Mouse (Mus musculus) liver, embryonic 11.5 days (tissue): ENCODE results near the gene Wfdc15a. TPM values are rescaled to one million over a fixed set of nuclear protein-coding genes. Genes with fewer than 3 reads are reported as not detected.

Source experiments
- ATAC-seq: fragments of 200-750 bp; cut with Nextera tagmentation; replicated peaks from 2 replicates; pipeline ENCODE4 v1.8.0; 2017; ENCODE audit warnings: moderate number of reproducible peaks, mild to moderate bottlenecking, moderate TSS enrichment, moderate library complexity; ENCODE audit not compliant: low FRiP score
- DNase-seq: peaks from one replicate; pipeline ENCODE4 v3.0.0-alpha.2; 2017; ENCODE audit warnings: low spot score
- H3K27ac ChIP-seq: fragments of 300-500 bp; sonication (generic); 2 replicates; pipeline ENCODE4 v1.5.1; 2014; ENCODE audit warnings: mild to moderate bottlenecking, low read depth, low read length, control low read depth
- H3K27me3 ChIP-seq: fragments of 300-500 bp; sonication (generic); replicated peaks from 2 replicates; pipeline ENCODE4 v1.6.1; 2014; ENCODE audit warnings: low read length, mixed read lengths; ENCODE audit not compliant: control insufficient read depth, insufficient read depth
- H3K36me3 ChIP-seq: fragments of 300-500 bp; sonication (generic); 2 replicates; pipeline ENCODE4 v1.6.1; 2014; ENCODE audit warnings: mild to moderate bottlenecking, low read length, moderate library complexity, mixed read lengths; ENCODE audit not compliant: control insufficient read depth, insufficient read depth
- H3K4me1 ChIP-seq: fragments of 300-500 bp; sonication (generic); replicated peaks from 2 replicates; pipeline ENCODE4 v1.6.1; 2014; ENCODE audit warnings: low read length, mixed read lengths; ENCODE audit not compliant: control insufficient read depth, insufficient read depth
- H3K4me2 ChIP-seq: fragments of 300-500 bp; sonication (generic); 2 replicates; pipeline ENCODE4 v1.6.1; 2014; ENCODE audit warnings: mild to moderate bottlenecking, control low read depth, moderate library complexity
- H3K4me3 ChIP-seq: fragments of 300-500 bp; sonication (generic); 2 replicates; pipeline ENCODE4 v1.5.1; 2014; ENCODE audit warnings: low read depth, low read length, control low read depth
- H3K9ac ChIP-seq: fragments of 300-500 bp; sonication (generic); 2 replicates; pipeline ENCODE4 v1.6.1; 2014; ENCODE audit warnings: low read depth, low read length, control low read depth
- H3K9me3 ChIP-seq: fragments of 300-500 bp; sonication (generic); 2 replicates; pipeline ENCODE4 v1.6.1; 2016; ENCODE audit warnings: low read length, inconsistent platforms, mixed read lengths; ENCODE audit not compliant: control insufficient read depth
- WGBS: fragments of 180-500 bp; shearing (Covaris S2); extraction: QIAGEN DNeasy Blood & Tissue Kit; methylation state at CpG from one replicate; pipeline ENCODE4 v1.1.7; 2014; 5-methylcytosine and 5-hydroxymethylcytosine counted together
- polyA plus RNA-seq: library from polyadenylated mRNA; unstranded; fragments of >200 nt; fragmentation: Nextera tagmentation; extraction: Ambion mirVana; gene quantifications from 2 replicates; pipeline ENCODE4 v1.2.1, GENCODE M21; 2014

The Wfdc15a gene
- polyA plus RNA-seq, 1 experiment from 2014 or later: not detected

- Histone ChIP-seq H3K9ac (no peak within 1 kb of the TSS), H3K27me3 (peaks cover 67% of the 10 kb centered on the region), H3K4me1 (peaks cover 3% of the 10 kb centered on the region; the same call in 1 of the 2 replicates), H3K27ac (no peak within 1 kb of the TSS), H3K9me3 (no peaks in the 10 kb centered on the region), H3K36me3 (no peaks in the 10 kb centered on the region), H3K4me2 (peak within 1 kb of the TSS; percentile 55), H3K4me3 (peak within 1 kb of the TSS; percentile 14; the same call in 1 of the 2 replicates)
- ATAC-seq: no peak
- WGBS: 2% methylated on average over 26 of the region's 29 CpGs
- no peak for DNase-seq
These were observed 29.0 kb downstream of the Wfdc15a start, which contains the start of gene Kcns1 for GRCm38 (mm10) chr2:164170902-164171301. Kcns1 (minus strand) TSS chr2:164171113.

- ATAC-seq (no peak), DNase-seq (no peak)
- Histone ChIP-seq H3K36me3 (no peaks in the 10 kb centered on the region), H3K4me2 (no peak overlapping the region), H3K27me3 (peaks cover 71% of the 10 kb centered on the region), H3K4me1 (peaks cover 3% of the 10 kb centered on the region; the same call in 1 of the 2 replicates), H3K9ac (no peak overlapping the region), H3K9me3 (no peaks in the 10 kb centered on the region), H3K27ac (no peak overlapping the region), H3K4me3 (no peak overlapping the region)
- 11% methylated on average over 11 of the region's 11 CpGs for WGBS
These were observed 29.6 kb downstream of the Wfdc15a start for GRCm38 (mm10) chr2:164170326-164170725.

GRCm38 (mm10) chr2:164168571-164168946 is 31.4 kb downstream of the Wfdc15a start:
- H3K9me3 ChIP-seq: no peaks in the 10 kb centered on the region
- H3K4me3 ChIP-seq: peak overlapping the region; percentile 38
- H3K4me1 ChIP-seq: peaks cover 3% of the 10 kb centered on the region; the same call in 1 of the 2 replicates
- ATAC-seq: 0 out of 2 replicates have a peak, but pooled peaks have one; percentile 12
- H3K4me2 ChIP-seq: peak overlapping the region; percentile 58
- H3K9ac ChIP-seq: no peak overlapping the region
- no peak for DNase-seq
- H3K27me3 ChIP-seq: peaks cover 68% of the 10 kb centered on the region
- no peak overlapping the region for H3K27ac ChIP-seq
- WGBS: 9% methylated on average over 42 of the region's 42 CpGs
- no peaks in the 10 kb centered on the region for H3K36me3 ChIP-seq

GRCm38 (mm10) chr2:164167752-164168570 is 32.0 kb downstream of the Wfdc15a start:
- peak overlapping the region; percentile 38 for H3K4me3 ChIP-seq
- H3K27ac ChIP-seq: no peak overlapping the region
- no peaks in the 10 kb centered on the region for H3K36me3 ChIP-seq
- peaks cover 65% of the 10 kb centered on the region for H3K27me3 ChIP-seq
- DNase-seq (no peak), ATAC-seq (no peak; the same call in 1 of the 2 replicates)
- peak overlapping the region; percentile 58 for H3K4me2 ChIP-seq
- no peaks in the 10 kb centered on the region for H3K9me3 ChIP-seq
- 14% methylated on average over 90 of the region's 90 CpGs for WGBS
- H3K4me1 ChIP-seq: peaks cover 3% of the 10 kb centered on the region; the same call in 1 of the 2 replicates
- H3K9ac ChIP-seq: no peak overlapping the region

- H3K27me3 ChIP-seq: peaks cover 44% of the 10 kb centered on the region
- no peaks in the 10 kb centered on the region for H3K9me3 ChIP-seq
- H3K36me3 ChIP-seq: no peaks in the 10 kb centered on the region
- no peak overlapping the region for H3K4me2 ChIP-seq
- H3K4me1 ChIP-seq: peaks cover 3% of the 10 kb centered on the region; the same call in 1 of the 2 replicates
- WGBS: 89% methylated on average over 5 of the region's 5 CpGs
- H3K27ac ChIP-seq: no peak overlapping the region
- no peak overlapping the region for H3K9ac ChIP-seq
- no peak overlapping the region for H3K4me3 ChIP-seq
- ATAC-seq (no peak), DNase-seq (no peak)
These were observed 35.0 kb downstream of the Wfdc15a start for GRCm38 (mm10) chr2:164164941-164165340.

GRCm38 (mm10) chr2:164161515-164162055 is 38.3 kb downstream of the Wfdc15a start:
- H3K36me3 ChIP-seq: no peaks in the 10 kb centered on the region
- WGBS: 81% methylated on average over 11 of the region's 11 CpGs

GRCm38 (mm10) chr2:164158838-164159237 is 41.1 kb downstream of the Wfdc15a start:
- Histone ChIP-seq H3K4me3 (no peak overlapping the region), H3K27me3 (no peaks in the 10 kb centered on the region), H3K4me1 (no peaks in the 10 kb centered on the region), H3K27ac (no peak overlapping the region), H3K9me3 (no peaks in the 10 kb centered on the region), H3K9ac (no peak overlapping the region), H3K4me2 (no peak overlapping the region), H3K36me3 (0 out of 2 replicates have a peak, but pooled peaks cover 2% of the 10 kb centered on the region)
- ATAC-seq (no peak), DNase-seq (no peak)
- 88% methylated on average over 2 of the region's 2 CpGs for WGBS

More at GRCm38 (mm10) chr2:164161515-164162055, 38.3 kb downstream of the Wfdc15a start:
- no peak overlapping the region for H3K4me3 ChIP-seq
- H3K9me3 ChIP-seq: no peaks in the 10 kb centered on the region
- ATAC-seq: no peak
- no peak overlapping the region for H3K27ac ChIP-seq
- no peak overlapping the region for H3K9ac ChIP-seq
- DNase-seq: no peak
- H3K4me1 ChIP-seq: no peaks in the 10 kb centered on the region
- H3K4me2 ChIP-seq: no peak overlapping the region
- peaks cover 11% of the 10 kb centered on the region for H3K27me3 ChIP-seq

GRCm38 (mm10) chr2:164156158-164156557 is 43.8 kb downstream of the Wfdc15a start:
- Histone ChIP-seq H3K36me3 (peaks cover 16% of the 10 kb centered on the region; the same call in 1 of the 2 replicates), H3K4me2 (no peak overlapping the region), H3K27me3 (no peaks in the 10 kb centered on the region), H3K9me3 (no peaks in the 10 kb centered on the region), H3K9ac (no peak overlapping the region), H3K4me1 (no peaks in the 10 kb centered on the region), H3K4me3 (no peak overlapping the region), H3K27ac (no peak overlapping the region)
- 89% methylated on average over 7 of the region's 7 CpGs for WGBS
- no peak for ATAC-seq
- no peak for DNase-seq
